Mouse (Mus musculus) heart, adult 18-20 months (tissue): ENCODE results near the gene Slc11a2. TPM values are rescaled to one million over a fixed set of nuclear protein-coding genes. Genes with fewer than 3 reads are reported as not detected.
A peak's percentile ranks its signal among the peaks of the same experiment; 100 is the strongest.
"Not testable (repeated sequence)": the region's sequence is repeated elsewhere in the genome, so short reads cannot be mapped to it uniquely, and the experiment has no call there.

Experiments
- DNase-seq, 2 experiments: peaks; one replicate each; pipeline ENCODE4 v3.0.0; 2021 to 2022; ENCODE audit warnings: mixed read lengths in 1 of 2
- total RNA-seq, 2 experiments: library from RNA; stranded (reverse); gene quantifications; 2 replicates each; pipeline ENCODE4 v1.2.3; 2021

The Slc11a2 gene
- total RNA-seq, 2 experiments from 2014 or later, result 37.8 to 44.5 TPM

GRCm38 (mm10) chr15:100403318-100404000 is 21.4 kb downstream of the Slc11a2 start:
- no peak for DNase-seq

GRCm38 (mm10) chr15:100402798-100403197 is 22.1 kb downstream of the Slc11a2 start:
- DNase-seq, result no peak

- DNase-seq, result no peak
Observed at GRCm38 (mm10) chr15:100402347-100402746, 22.5 kb downstream of the Slc11a2 start.

- no peak for DNase-seq
Observed at GRCm38 (mm10) chr15:100401811-100402210, 23.1 kb downstream of the Slc11a2 start.

- DNase-seq, result no peak
Observed at GRCm38 (mm10) chr15:100400592-100401250, 24.2 kb downstream of the Slc11a2 start.

- DNase-seq, result no peak
Observed at GRCm38 (mm10) chr15:100395561-100395960, 29.3 kb downstream of the Slc11a2 start.

- DNase-seq, result no peak
Observed at GRCm38 (mm10) chr15:100393016-100393415, 31.9 kb downstream of the Slc11a2 start.

DNA sequence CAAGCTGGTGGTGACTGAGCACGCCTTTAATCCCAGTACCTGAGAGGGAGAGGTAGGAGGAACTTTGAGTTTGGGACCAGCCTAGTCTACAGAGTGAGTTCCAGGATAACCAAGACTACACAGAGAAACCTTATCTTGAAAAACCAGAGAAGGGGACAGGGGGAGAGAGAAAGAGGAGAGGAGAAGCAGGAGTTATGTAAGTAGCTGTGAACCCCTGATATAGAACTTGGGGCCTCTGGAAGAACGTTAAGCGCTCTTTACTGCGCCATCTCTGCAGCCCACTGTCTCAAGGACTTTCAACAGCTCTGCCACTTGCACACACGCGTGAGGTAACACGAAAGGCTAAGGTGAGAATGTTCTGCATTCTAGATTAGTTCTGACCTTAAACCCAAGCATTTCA is 33.3 kb downstream of the Slc11a2 start:
- DNase-seq, result no peak

DNA sequence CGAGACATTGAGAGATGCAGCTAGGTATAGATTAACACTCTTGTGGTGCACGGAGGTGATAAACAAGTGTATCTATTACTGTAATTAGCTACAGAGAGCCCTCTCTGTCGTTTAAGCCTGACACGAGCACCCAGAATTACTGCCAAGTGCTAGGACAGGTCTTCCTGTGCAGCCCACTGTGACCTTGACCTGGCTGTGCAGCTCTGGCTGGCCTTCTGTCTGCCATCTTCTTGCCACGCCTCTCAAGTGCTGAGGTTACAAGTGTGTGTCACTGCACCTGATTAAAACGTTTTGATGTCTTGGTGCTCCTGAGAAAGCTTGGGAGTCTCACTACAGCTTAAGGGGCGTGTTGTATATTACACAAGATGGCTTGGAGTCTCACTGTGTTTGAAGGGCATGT is 33.8 kb downstream of the Slc11a2 start:
- DNase-seq, result no peak

DNA sequence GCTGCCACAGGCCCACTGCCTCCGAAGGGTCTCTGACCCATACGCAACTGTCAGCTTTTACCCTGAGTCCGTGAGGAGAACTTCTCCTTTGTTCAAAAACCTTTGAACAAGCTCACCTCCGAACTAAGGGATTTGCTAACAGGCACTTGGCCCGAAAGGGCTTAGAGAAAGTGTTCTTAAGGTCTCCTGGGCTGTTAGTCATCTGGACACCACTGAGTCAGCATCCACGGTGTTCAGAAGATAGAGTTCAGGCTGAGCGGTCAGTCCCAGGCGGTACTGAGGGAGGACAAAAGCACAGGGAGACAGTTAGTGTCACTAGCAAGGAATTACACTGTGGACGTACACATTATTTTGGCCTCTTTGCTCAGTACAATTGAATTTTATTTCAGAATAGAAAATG is 36.0 kb downstream of the Slc11a2 start:
- no peak for DNase-seq

DNA sequence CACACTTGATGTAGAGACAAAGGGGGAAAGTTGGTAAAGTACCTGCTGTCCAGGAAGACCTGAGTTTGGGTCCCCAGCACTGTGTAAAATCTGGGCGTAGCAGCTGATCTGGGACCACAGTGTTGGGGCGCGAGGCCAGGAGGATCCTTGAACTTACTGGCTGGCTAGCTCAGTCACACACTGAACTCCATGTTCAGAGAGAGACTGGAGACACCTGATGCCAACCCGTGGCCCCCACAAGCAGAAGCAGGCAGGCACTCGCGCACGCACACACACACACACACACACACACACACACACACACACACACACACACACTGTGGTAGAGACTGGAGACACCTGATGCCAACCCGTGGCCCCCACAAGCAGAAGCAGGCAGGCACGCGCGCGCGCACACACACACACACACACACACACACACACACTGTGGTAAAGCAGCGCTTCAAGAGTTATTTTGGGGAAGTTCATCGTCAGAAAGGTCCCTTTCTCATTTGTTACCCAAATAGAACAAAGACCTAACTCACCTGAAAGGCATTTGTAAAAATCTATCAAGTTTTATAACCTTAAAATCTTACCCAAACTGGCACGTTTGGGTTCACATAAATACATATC is 36.5 kb downstream of the Slc11a2 start:
- DNase-seq, result no peak

- no peak for DNase-seq
Observed at GRCm38 (mm10) chr15:100387544-100388223, 37.2 kb downstream of the Slc11a2 start.

DNA sequence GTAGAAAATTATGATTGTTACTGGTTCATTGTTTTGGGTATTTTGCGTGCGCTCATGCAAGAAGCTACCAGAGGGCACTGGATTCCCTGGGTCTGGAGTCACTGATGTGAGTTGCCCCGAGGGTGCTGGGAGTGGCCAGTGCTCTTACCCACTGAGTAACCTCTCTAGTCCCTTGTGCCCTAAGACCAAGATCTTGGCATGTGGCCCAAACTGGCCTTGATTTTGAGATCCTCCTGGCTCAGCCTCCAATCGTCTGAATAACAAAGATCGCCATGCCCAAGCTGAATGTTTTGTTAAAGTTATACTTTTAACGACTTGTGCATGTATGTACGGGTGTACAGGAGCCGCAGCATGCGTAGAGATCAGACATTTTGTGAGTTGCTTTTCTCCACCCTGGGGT is 39.2 kb downstream of the Slc11a2 start:
- DNase-seq, result no peak

DNA sequence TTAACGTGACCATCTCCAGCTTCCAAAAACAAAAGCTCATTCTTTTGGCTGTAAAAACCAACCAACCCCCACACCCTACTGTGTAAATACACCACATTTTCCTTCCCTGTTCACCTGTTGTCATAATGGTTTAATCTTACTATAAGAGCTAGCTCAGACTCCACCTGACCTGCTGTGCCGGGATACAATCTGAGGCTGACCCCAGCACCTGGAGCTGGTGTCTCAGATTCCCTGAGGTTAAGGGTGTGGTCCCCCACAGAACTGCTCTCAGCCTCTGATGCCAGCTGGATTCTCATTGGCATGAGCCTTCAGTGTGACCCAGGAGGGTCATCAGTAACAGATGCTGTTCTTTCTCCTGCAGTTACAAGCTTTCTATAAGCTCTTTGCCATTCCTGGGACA is 44.8 kb downstream of the Slc11a2 start:
- no peak for DNase-seq

DNA sequence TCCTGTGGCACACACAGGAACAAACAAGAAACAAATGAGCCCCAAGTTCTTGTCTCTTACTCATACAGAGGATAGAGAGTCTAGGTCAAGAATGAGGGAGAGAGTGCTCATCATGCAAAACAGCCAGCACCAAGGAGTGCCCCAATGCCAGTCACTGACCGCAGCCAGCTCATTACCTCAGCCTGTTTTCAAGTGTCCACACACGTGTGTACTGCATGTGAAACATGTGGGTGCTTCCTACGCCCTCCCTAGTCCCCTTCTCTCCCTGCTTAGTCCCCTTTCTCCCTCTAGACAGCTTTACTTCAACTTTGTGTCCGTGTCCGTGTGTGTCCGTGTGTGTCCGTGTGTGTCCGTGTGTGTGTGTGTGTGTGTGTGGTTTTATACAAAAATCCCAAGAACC is 45.2 kb downstream of the Slc11a2 start:
- DNase-seq, result no peak

- DNase-seq, result peak; percentile 8 to 15
Observed at GRCm38 (mm10) chr15:100377847-100378505, 46.9 kb downstream of the Slc11a2 start.

GRCm38 (mm10) chr15:100375066-100375465 is 49.8 kb downstream of the Slc11a2 start:
- peak; percentile 53 to 77 for DNase-seq

DNA sequence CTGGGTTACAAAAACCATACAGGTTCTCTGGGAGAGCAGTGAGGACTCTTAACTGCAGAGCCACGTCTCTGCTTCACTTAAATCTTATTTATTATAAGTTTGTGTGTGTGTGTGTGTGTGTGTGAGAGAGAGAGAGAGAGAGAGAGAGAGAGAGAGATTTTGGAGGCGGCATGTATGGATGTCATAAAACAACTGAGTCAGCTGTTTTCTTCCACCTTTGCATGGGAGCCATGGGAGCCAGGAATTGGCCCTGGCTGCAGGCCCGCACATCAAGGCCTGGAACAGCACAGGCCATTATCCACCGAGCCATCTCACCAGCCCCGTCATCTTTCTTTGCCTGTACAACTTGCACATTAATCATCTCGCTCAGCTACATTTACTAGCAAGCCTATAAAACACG is 57.8 kb downstream of the Slc11a2 start:
- no peak for DNase-seq

DNA sequence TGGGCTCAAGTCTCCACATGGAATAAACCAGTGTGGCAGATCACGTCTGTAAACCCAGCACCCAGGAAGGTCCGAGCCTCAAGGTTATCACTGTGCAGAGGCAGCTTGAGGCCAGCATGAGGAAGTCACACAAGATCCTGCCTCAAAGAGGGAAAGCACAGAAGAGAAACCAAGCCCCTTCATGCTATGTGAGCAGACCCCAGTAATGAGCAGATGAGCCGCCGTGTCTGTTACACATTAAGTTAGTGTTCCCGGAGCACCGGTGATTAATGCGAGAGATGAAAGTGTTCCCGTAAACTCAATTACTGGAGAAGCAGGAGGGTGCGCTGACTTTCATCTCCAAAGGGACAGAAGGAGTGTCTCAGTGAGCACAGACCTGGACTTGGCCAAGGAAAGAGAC is 58.9 kb downstream of the Slc11a2 start:
- not testable (repeated sequence) for DNase-seq

- DNase-seq, result no peak
Observed at GRCm38 (mm10) chr15:100364242-100364641, 60.6 kb downstream of the Slc11a2 start, which contains the start of gene Higd1c. TSS of gene Higd1c (plus strand) at chr15:100364542.

- no peak for DNase-seq
Observed at GRCm38 (mm10) chr15:100355876-100356275, 69.0 kb downstream of the Slc11a2 start.

DNA sequence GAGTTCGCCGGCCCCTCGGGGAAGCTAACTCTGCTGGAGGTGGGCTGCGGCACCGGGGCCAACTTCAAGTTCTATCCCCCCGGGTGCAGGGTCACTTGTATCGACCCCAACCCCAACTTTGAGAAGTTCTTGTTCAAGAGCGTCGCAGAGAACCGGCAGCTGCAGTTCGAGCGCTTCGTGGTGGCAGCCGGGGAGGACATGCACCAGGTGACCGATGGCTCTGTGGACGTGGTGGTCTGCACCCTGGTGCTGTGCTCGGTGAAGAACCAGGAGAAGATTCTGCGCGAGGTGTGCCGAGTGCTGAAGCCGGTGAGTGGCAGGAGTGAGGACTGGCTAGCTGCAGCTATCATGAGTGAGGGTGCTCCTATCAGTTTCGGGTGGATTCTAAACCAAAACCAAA is 71.5 kb downstream of the Slc11a2 start:
- not testable (repeated sequence) for DNase-seq
